In genomic region chr4:133605330-133605729, GRCm38 (mm10) we compare ENCODE assay signal across 20 mouse cellular contexts. TPM values are rescaled to one million over a fixed set of nuclear protein-coding genes. Genes with fewer than 3 reads are reported as not detected.
DNase-seq lines count a peak whose midpoint lies in the region; TF ChIP-seq lines count a peak whose summit lies in the region.
"Had no signal": no experiment of that assay in that cellular context is flagged by ENCODE, and none has a peak within 500 bp of the region (broad histone marks: within the 10 kb centered on the region; RNA-seq: fewer than 3 reads in every experiment).

No protein-coding gene starts in this region.

- TF ChIP-seq CTCF in ES-Bruce4 (IDR thresholded peaks at IDR 0.05; ENCODE audit: low read depth, low read length) = no peak

- WGBS in embryonic facial prominence, embryonic 10.5 days = 41% methylated on average over 9 of the region's 9 CpGs

- peak overlapping the region; percentile 52 for H3K9ac ChIP-seq in ES-Bruce4 (ENCODE audit: low read depth, poor library complexity, severe bottlenecking)
- H3K9ac ChIP-seq: forebrain, embryonic 12.5 days; liver, postnatal 0 days had no signal

- TF ChIP-seq POLR2A in ES-Bruce4 (IDR thresholded peaks at IDR 0.05; ENCODE audit: insufficient read depth, low read length) = no peak

- H3K27ac ChIP-seq in ES-Bruce4 (ENCODE audit: insufficient read depth, low read length) = peak overlapping the region; percentile 91
- H3K27ac ChIP-seq in embryonic facial prominence, embryonic 10.5 days (replicated peaks) = peak overlapping the region; percentile 46; the same call in 1 of the 2 replicates
- H3K27ac ChIP-seq: forebrain, embryonic 12.5 days had no signal

- intact Hi-C loops in left cerebral cortex, postnatal 36 days (cut with DNase I) = no loop called here

- peak; percentile 88 for TF ChIP-seq EP300 in ES-Bruce4 (IDR thresholded peaks at IDR 0.05; ENCODE audit: insufficient read depth, low read depth, low read length)

- H3K4me1 ChIP-seq in ES-Bruce4 (ENCODE audit: control insufficient read depth, insufficient read depth, low read length) = peaks cover 25% of the 10 kb centered on the region
- peaks cover 34% of the 10 kb centered on the region for H3K4me1 ChIP-seq in embryonic facial prominence, embryonic 10.5 days

- H3K4me3 ChIP-seq in ES-Bruce4 (ENCODE audit: low read depth, low read length) = no peak overlapping the region
- H3K4me3 ChIP-seq in embryonic facial prominence, embryonic 10.5 days = no peak overlapping the region
- H3K4me3 ChIP-seq: forebrain, embryonic 12.5 days had no signal

- no peaks in the 10 kb centered on the region for H3K27me3 ChIP-seq in ES-Bruce4 (ENCODE audit: control insufficient read depth, insufficient read depth, low read length, poor library complexity, severe bottlenecking)
- H3K27me3 ChIP-seq in embryonic facial prominence, embryonic 10.5 days (replicated peaks; ENCODE audit: low read depth, poor library complexity, severe bottlenecking) = peaks cover 33% of the 10 kb centered on the region
- H3K27me3 ChIP-seq: CH12.LX had no signal

- H3K9me3 ChIP-seq in ES-Bruce4 (replicated peaks; ENCODE audit: control insufficient read depth, insufficient read depth, low read length, poor library complexity, severe bottlenecking) = no peaks in the 10 kb centered on the region
- H3K9me3 ChIP-seq in embryonic facial prominence, embryonic 10.5 days = no peaks in the 10 kb centered on the region
- H3K9me3 ChIP-seq: forebrain, embryonic 12.5 days had no signal

- DNase-seq in kidney, postnatal 10 days = peak; percentile 40
- DNase-seq in kidney, postnatal 25 days = no peak
- peak; percentile 56 for DNase-seq in embryonic facial prominence, embryonic 10.5 days (ENCODE audit: low spot score)
- peak; percentile 47 for DNase-seq in lung, postnatal 10 days
- DNase-seq in cerebellum, adult 18-20 months = no peak
- no peak for DNase-seq in left cerebral cortex, postnatal 36 days (ENCODE audit: low spot score in 2 of 2)
- DNase-seq: adrenal gland, postnatal 25 days; heart, adult 18-20 months; liver, postnatal 0 days; right cerebral cortex, adult 18-20 months; thymus, adult 18-20 months had no signal

- H3K36me3 ChIP-seq in ES-Bruce4 (ENCODE audit: control insufficient read depth, insufficient read depth, low read length, poor library complexity, severe bottlenecking) = no peaks in the 10 kb centered on the region
- H3K36me3 ChIP-seq in embryonic facial prominence, embryonic 10.5 days (replicated peaks) = peaks cover 71% of the 10 kb centered on the region

RNA-seq across cellular contexts. Expression of gene Sfn, which starts 3.4 kb away (rescaled TPM):
- polyA plus RNA-seq in ES-Bruce4 (2011; ENCODE audit: insufficient read depth, insufficient read length, low read depth, missing spikeins) = 250 and 292 TPM in 2 replicates
- polyA plus RNA-seq in embryonic facial prominence, embryonic 10.5 days (2016; fragmentation: Nextera tagmentation; extraction: Ambion mirVana) = 27.6 and 35.7 TPM in 2 replicates
- 1 to 10 TPM; 1.9 to 2.5 TPM for total RNA-seq in left cerebral cortex, postnatal 36 days (2021)

RNA-seq across cellular contexts. Expression of gene Gpn2, which starts 21.2 kb away (rescaled TPM):
- polyA plus RNA-seq in ES-Bruce4 (2011; ENCODE audit: insufficient read depth, insufficient read length, low read depth, missing spikeins) = 22.2 and 24.3 TPM in 2 replicates
- 29.4 and 30.9 TPM in 2 replicates for polyA plus RNA-seq in embryonic facial prominence, embryonic 10.5 days (2016; fragmentation: Nextera tagmentation; extraction: Ambion mirVana)
- total RNA-seq in left cerebral cortex, postnatal 36 days (2021) = 10 to 100 TPM in 1 of 2 experiments, 1 to 10 TPM in 1; 9.5 to 10.7 TPM

RNA-seq across cellular contexts. Expression of gene Gpatch3, which starts 30.8 kb away (rescaled TPM):
- 3.9 and 7.9 TPM in 2 replicates for polyA plus RNA-seq in ES-Bruce4 (2011; ENCODE audit: insufficient read depth, insufficient read length, low read depth, missing spikeins)
- polyA plus RNA-seq in embryonic facial prominence, embryonic 10.5 days (2016; fragmentation: Nextera tagmentation; extraction: Ambion mirVana) = 10.7 and 12.2 TPM in 2 replicates
- 10 to 100 TPM in 1 of 2 experiments, 1 to 10 TPM in 1; 9.2 to 10.3 TPM for total RNA-seq in left cerebral cortex, postnatal 36 days (2021)

RNA-seq across cellular contexts. Expression of gene Zdhhc18, which starts 44.6 kb away (rescaled TPM):
- polyA plus RNA-seq in ES-Bruce4 (2011; ENCODE audit: insufficient read depth, insufficient read length, low read depth, missing spikeins) = 34.4 and 43.8 TPM in 2 replicates
- 2.3 and 3.0 TPM in 2 replicates for polyA plus RNA-seq in embryonic facial prominence, embryonic 10.5 days (2016; fragmentation: Nextera tagmentation; extraction: Ambion mirVana)
- total RNA-seq in left cerebral cortex, postnatal 36 days (2021) = 10 to 100 TPM; 37.6 to 40.6 TPM

RNA-seq across cellular contexts. Expression of gene Nr0b2, which starts 52.2 kb away (rescaled TPM):
- not detected in 2 replicates for polyA plus RNA-seq in ES-Bruce4 (2011; ENCODE audit: insufficient read depth, insufficient read length, low read depth, missing spikeins)
- polyA plus RNA-seq in embryonic facial prominence, embryonic 10.5 days (2016; fragmentation: Nextera tagmentation; extraction: Ambion mirVana) = 0.17 TPM in 1 of 2 replicates, not detected in the other
- total RNA-seq in left cerebral cortex, postnatal 36 days (2021) = not detected
- total RNA-seq: CH12.LX; gastrocnemius, adult 18-20 months; left cerebral cortex, postnatal 14 days had no signal
- polyA plus RNA-seq: cortical plate, adult 2 months; forebrain, embryonic 12.5 days; inflammation-experienced regulatory T-cells, adult 6 months; midbrain, embryonic 16.5 days; neural tube, embryonic 14.5 days had no signal

Comparison
In these comparisons a context has a peak if more than half of its experiments do, and no peak if none do; other contexts are left out.
1. DNase-seq: peak in kidney, postnatal 10 days (single experiment), embryonic facial prominence, embryonic 10.5 days (single experiment) and lung, postnatal 10 days (single experiment); none in kidney, postnatal 25 days (0 of 2), cerebellum, adult 18-20 months (0 of 2) and left cerebral cortex, postnatal 36 days (0 of 2).